Mouse (Mus musculus) embryo, embryonic 10.5 days (tissue): ENCODE results near the gene Sectm1a.
A peak's percentile ranks its signal among the peaks of the same experiment; 100 is the strongest.
"Not testable (repeated sequence)": the region's sequence is repeated elsewhere in the genome, so short reads cannot be mapped to it uniquely, and the experiment has no call there.

Source experiments
- DNase-seq: peaks from one replicate; pipeline ENCODE4 v3.0.0-alpha.2; 2015; ENCODE audit warnings: low spot score

Gene Sectm1a

GRCm38 (mm10) chr11:121089756-121090546 lies 8.9 kb upstream of the Sectm1a start:
- DNase-seq, result no peak

GRCm38 (mm10) chr11:121088997-121089396 lies 8.0 kb upstream of the Sectm1a start:
- no peak for DNase-seq

- no peak for DNase-seq
Measured at GRCm38 (mm10) chr11:121086296-121086695, 5.3 kb upstream of the Sectm1a start.

- DNase-seq, result no peak
Measured at GRCm38 (mm10) chr11:121085181-121085580, 4.2 kb upstream of the Sectm1a start.

- no peak for DNase-seq
Measured at GRCm38 (mm10) chr11:121082857-121083500, 2.0 kb upstream of the Sectm1a start.

- no peak for DNase-seq
Measured at GRCm38 (mm10) chr11:121082250-121082649, 1.2 kb upstream of the Sectm1a start.

GRCm38 (mm10) chr11:121080330-121080729 lies 690 bp downstream of the Sectm1a start:
- no peak for DNase-seq

GRCm38 (mm10) chr11:121075655-121076054 lies 5.4 kb downstream of the Sectm1a start:
- DNase-seq, result no peak

GRCm38 (mm10) chr11:121069662-121070061 lies 11.4 kb downstream of the Sectm1a start:
- DNase-seq, result not testable (repeated sequence)

GRCm38 (mm10) chr11:121067895-121068294 lies 13.1 kb downstream of the Sectm1a start:
- no peak for DNase-seq

GRCm38 (mm10) chr11:121064197-121064596 lies 16.8 kb downstream of the Sectm1a start:
- no peak for DNase-seq

GRCm38 (mm10) chr11:121063379-121063778 lies 17.6 kb downstream of the Sectm1a start, which contains the start of gene Sectm1b:
TSS of gene Sectm1b (minus strand) at chr11:121063569.
- no peak for DNase-seq

- DNase-seq, result no peak
Measured at GRCm38 (mm10) chr11:121061615-121062014, 19.4 kb downstream of the Sectm1a start.

GRCm38 (mm10) chr11:121060401-121061067 lies 20.5 kb downstream of the Sectm1a start:
- DNase-seq, result not testable (repeated sequence)

- DNase-seq, result no peak
Measured at GRCm38 (mm10) chr11:121059471-121059870, 21.5 kb downstream of the Sectm1a start.

- no peak for DNase-seq
Measured at GRCm38 (mm10) chr11:121058956-121059355, 22.1 kb downstream of the Sectm1a start.

GRCm38 (mm10) chr11:121058122-121058521 lies 22.9 kb downstream of the Sectm1a start:
- DNase-seq, result no peak

GRCm38 (mm10) chr11:121056536-121057236 lies 24.3 kb downstream of the Sectm1a start:
- no peak for DNase-seq

GRCm38 (mm10) chr11:121053536-121053935 lies 27.5 kb downstream of the Sectm1a start:
- DNase-seq, result peak; percentile 94

GRCm38 (mm10) chr11:121052387-121052786 lies 28.6 kb downstream of the Sectm1a start:
- DNase-seq, result no peak

GRCm38 (mm10) chr11:121051793-121052192 lies 29.2 kb downstream of the Sectm1a start:
- DNase-seq, result no peak

- DNase-seq, result no peak
Measured at GRCm38 (mm10) chr11:121049840-121050239, 31.2 kb downstream of the Sectm1a start.
